Mouse (Mus musculus): ENCODE measurements around the gene Rplp0.

Gene Rplp0

DNA sequence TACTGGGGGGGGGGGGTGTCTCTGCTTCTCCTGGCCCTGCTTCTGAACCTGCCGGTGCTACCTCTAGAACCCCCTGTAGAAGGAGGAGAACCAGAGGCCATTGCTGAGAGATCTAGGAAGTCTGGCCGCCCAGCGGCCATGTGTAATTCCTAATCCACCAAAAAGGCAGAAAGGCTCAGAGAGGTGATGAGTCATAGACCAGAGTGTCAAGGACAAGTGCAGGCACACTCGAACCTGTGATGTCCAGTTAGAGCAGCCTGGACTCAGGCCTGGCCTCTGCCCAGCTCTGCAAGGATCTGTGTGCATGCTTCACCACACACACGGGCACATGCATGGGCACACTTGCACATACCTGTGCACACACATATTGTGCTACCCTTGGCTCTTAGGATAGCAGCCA is 31.1 kb upstream of the Rplp0 start:
- no peak for DNase-seq

DNA sequence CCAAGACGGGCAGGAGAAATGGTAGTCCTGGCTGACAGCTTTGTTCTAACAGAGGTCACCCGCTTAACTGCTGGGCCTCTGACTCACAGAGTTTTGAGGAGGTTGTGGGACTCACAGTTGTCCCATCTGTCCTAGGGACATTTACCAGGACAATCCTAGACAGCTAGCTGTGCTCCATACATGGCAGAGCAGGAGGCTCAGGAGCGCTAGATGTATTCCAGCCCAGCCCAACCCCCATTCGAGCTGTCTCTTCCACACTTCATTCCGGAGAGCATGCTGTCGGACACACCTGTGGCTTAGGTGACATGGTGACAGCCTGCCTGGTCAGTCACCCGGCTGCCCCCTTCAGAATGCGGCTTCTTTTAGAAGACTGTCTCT is 29.9 kb upstream of the Rplp0 start:
- no peak for DNase-seq

DNA sequence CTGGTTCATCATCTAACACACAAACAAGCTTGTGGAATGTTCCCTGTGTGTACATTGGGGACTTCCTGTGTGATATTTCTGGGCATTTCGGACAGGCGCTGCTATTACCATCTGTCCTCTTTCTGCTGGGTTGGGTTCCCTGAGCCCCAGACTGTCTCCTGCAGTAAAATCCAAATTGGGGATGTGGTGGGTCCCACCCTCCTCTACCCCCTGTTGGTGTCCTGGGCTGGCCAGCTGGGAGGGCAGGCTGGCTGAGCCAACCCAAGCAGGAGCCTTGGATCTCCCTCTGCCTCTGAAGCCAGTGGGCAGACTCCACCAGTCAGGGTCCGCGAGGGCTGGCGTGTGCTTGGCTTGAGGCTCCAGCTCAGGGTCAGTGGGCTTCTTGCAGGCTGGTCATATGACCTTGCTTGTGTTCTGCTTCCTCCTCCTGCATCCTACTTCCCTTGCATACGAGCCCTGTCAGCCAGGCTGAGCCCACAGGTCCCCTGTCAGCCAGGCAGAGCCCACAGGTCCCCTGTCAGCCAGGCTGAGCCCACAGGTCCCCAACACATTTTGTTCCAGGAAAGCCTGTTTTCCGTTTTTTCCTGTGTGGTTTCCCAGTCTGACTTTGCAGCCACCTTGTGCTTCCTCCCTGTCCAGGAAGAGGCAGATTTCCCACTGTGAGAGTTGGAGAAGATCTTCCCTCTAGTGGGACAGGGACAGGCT is 29.4 kb upstream of the Rplp0 start:
- no peak for DNase-seq

DNA sequence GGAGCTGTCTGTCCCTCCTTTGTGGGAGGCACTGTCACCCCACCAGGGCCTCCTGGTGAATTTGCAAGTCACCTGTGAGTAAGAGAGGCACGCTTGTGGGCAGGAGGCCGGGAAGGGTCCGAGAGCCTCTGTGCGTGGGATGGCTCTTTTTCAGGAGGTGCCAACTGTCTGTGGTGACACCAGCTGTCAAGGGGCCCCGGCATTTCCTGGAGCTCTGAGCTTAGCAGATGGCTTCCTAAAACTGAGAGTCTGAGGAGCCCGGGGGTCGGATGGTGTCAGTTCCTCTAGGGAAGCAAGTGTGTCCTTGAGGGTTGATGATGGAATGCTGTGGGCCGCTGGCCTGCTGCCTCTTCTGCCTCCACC is 28.8 kb upstream of the Rplp0 start:
- no peak for DNase-seq

DNA sequence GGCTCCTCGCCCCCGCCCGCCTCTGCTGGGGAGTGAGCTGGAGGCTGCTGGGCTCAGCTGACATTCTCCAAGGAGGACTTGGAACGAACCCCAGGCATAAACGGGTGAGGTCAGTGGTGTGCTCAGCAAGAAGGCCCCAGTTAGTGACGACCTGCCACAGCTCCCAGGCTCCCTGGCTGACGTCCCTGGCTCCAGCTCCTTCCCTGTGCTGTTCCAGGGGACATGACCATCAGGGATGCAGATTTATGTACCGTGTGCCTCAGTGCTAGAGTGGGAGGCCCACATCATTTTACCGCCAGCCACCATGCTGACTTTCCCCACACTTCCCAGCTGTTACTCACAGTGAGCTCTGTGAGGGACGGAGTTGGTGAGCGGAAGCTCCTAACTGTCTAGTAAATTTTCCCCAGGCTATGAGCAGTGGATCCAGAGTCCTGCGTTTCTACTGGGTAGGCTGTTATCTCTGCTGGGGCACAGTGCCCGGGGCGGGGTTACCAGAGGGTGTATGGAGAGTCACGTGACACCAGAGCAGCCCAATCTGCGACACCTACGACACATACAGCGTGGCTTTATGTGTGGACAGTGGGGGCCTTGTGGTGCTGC is 27.5 kb upstream of the Rplp0 start:
- DNase-seq, result peak; percentile 90

DNA sequence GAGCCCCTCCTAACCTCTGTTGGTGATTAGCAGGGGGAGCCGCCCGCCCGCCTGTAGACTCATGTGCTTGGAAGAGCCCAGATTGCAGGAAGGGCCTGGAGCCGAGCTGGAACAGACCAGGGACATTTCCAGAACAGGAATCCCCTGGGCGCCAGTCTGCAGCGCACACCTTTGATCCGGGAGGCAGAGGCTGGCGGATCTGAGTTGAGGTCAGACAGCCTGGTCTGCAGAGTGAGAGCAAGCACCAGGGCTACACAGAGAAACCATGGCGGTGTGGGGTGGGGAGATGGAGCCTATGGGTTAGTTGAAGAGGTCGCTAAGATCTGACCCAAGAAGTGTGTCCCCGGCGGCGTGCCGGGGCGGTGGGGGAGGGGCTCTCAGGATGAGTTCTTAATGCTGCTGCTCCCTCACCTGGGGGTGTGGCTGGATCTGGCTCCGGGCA is 25.0 kb upstream of the Rplp0 start:
- DNase-seq, result no peak

DNA sequence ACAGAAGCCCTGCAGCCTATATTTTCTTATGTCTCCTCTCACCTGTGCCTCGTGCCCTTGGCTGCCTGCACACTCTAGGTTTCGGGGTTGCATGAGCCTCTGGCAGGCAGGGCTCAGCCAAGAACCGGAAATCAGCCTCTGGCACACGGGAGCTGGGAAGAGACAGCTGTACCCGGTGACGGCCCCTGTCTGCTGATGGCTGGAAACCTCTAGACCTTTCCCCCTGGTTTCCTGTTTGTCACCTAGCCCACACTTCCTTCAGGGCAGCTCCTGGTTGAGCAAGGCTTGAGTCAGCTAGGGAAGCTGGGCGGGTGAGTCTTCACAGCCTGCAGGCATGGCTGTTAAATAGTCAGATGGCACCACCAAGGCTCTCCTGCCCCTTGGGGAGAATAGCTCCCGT is 24.4 kb upstream of the Rplp0 start:
- DNase-seq, result no peak

DNA sequence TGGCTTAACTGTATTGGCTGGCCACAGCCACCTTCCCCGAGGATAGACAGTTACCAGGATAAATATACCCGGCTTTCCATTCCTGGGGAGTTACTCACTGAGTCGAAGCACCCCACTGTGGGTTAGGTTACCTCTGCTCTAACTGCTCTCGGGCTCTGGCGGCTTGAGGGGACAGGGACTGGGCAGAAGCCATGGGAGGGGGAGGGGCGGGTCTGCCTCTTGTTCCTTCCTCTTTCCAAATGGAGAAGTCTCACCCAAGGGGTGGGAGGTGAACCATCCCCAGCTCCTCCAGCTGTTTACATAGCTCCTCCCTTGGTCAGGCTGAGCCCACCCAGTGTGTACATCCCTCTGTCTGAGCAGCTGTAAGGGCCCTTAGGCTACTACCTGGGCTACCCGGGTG is 23.6 kb upstream of the Rplp0 start:
- DNase-seq, result peak; percentile 59

DNA sequence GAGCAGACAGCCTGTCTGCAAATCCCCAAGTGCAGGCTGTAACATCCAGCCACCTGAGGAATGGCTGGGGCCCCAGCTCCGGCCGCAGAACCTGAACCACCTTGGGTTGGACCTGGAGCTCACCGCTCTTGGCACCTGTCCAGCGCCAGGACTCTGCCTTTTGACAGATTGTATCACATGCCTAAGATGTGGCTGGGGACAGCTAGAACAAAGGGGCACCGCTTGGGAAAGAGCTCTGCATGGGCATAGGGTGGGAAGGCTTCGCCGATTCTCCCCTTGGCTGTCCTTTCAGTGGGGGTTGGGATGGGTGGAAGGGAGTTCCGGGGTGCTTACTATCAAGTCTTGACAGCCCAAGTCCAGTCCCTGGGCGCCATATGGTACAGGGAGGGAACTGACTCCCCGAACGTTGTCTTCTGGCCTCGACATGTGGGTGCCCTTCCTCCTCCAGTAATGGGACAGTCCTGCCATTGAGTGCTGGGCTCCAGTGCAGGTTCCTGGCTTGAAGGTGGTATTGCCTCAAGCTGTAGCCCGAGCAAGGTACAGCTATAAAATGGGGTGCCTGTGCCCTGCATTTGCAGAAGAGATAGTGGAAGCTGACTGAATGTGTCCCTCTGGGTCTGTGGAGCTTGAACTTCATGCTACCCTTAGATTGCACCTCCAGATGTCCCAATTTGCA is 21.1 kb upstream of the Rplp0 start:
- DNase-seq, result no peak

DNA sequence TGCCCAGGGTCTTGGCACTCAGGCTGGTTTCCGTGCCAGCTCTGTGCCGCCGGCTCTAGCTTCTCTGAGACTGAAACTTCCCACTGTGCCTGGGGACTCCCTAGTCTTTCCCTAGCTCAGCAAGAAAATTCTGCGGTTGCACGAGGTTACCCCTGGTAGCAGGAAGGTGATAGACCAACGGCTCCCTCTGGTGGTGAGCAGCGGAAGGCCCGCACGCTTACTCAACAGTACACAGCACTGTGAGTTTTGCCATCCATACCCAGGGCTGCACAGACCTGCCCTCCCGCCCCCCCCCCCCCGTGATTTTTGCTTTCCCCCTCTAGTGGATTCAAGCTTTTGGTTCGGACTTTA is 20.6 kb upstream of the Rplp0 start:
- peak; percentile 89 for DNase-seq

DNA sequence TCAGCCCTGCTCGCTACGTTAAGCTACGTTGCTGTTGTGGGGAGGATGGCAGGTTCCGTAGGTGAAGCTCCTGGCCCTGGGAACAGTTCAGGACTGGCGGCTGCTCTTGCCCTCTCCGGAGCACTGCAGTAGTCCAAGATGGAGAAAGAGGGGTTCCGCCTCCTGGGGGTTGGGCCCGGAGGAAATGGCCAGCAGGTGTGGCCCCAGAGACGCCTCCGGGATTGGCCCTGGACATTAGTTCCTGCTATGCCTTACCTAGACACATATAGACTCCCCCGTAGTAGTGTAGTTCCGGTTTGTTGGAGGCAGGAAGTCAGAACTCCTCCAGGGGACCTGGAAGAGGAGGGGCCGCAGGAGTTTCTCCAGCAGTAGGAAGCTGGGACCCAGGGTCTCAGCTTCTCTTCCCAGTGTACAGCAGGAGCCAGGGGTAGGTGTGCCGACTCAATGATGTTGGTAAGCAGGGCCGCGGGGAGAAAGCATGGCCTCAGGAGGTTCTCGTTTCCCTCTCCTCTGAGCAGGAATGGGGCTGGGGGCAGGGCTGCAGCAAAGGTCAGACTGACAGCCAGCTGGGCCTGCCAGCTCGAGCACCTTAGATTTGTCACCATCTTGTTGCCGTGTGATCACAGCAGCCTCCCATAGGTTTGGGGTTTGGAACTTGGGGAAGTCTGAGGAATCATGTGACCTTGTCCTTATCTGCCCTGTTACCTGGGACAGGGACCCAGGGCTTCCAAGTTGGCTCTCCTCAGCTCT is 16.5 kb upstream of the Rplp0 start:
- DNase-seq, result no peak

DNA sequence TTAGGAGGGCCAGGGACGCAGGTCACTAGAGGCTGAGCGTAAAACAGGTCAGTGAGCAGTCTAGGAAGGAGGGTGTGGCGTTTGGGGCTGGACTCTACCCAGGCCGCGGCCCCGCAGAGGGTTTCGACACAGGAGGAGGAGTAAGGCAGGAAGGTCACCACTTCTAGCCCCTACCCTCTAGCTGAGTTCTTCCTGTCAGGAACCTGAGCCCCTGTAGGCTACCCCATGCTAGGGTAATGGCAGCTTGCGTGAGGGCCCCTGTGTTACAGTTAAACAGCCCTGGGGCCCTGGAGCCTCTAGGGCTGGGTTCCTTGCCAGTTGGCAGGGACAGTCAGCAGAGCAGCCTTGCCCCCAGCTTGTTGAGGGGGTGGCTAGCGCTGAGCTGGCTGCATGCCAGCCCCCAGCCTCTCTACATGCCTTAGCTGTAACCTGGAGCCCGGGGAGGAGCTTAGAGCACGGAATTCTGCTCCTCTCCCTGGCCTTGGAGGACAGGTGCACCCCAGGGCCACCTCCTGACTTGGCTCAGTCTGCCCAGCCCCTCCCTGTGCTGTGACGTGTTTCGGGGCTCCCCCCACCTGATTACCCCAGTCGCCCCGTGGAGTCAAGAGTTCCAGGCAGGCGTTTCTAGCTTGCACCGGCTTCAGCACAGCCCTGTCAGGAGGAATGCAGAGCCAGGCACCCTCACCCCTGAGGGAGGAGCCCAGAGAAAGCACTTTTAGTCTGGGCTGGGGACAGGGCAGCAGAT is 15.6 kb upstream of the Rplp0 start:
- DNase-seq, result peak; percentile 67

DNA sequence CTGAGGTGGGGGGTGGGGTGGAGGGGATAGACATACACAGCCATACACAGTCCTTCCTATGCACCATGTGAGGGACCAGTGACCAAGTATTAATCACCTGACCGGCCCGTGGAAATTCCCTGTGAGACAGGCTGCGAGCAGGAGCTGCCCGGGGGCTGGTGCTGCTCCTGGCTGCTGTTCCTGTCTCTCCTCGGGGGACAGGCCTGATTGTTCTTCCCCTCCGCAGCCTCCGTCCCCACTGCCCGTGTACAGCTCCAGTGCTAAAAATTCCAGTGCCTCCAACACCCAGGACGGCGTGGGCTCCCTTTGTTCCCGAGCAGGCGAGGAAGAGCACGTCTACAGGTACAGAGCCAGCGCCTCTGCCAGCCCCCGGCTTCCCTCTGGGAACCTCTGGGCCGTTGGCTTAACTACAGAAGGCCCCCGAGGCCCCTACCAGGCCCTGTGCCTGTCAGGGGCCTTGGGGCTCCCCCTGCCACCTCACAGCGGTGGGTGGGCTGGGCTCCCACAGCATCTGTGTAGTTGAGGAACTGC is 14.5 kb upstream of the Rplp0 start:
- no peak for DNase-seq

DNA sequence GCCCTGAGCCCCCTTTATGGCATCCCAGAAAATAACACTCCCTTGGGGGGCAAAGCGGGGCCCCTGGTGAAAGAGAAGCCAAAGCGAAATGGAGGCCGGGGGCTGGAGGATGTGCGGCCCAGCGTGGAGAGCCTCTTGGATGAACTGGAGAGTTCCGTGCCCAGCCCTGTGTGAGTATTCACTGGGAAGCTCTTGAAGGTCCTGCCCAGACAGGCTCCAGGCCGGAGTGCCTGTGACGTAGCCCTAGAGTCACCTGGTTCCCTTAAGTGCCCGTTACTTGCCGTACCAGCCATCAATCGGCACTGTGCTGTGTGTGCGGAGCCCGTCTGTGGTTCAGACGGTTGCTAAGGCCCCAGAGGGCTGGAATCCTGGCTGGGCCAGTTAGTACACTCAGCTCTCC is 13.6 kb upstream of the Rplp0 start:
- no peak for DNase-seq

DNA sequence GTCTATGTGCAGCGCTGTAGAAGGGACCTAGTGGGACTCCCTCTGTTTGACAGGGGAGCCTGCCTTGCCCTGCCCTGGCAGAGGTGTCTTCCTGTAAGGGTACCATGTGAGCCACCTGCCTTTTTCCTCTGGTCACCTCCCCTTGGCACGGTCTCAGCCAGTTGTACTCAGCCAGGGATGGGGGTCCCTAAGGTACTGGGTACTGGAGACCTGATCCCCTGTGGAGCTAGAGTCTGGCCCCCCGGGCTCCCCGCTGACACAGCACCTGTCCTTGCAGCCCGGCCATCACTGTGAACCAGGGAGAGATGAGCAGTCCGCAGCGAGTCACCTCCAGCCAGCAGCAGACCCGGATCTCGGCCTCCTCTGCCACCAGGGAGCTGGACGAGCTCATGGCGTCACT is 12.7 kb upstream of the Rplp0 start:
- no peak for DNase-seq

DNA sequence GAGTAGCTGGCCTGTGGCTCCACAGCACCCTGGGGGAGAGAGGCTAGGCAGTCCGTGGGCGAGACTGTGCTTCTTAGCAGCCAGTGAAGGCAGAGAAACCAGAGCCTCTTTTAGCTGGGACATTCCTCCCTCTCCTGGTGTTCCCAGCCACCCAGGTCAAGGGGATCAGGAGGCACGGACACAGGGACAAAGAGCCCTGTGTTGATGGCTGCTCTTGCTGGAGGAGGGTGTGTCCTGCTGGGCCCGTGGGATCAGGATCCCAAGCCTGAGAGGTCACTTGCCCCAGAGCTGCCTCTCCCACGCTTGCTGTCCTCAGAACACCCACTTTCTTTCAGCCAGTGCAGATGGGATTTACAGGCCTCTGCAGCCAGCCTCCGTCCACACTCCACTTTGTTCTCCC is 12.3 kb upstream of the Rplp0 start:
- DNase-seq, result no peak

DNA sequence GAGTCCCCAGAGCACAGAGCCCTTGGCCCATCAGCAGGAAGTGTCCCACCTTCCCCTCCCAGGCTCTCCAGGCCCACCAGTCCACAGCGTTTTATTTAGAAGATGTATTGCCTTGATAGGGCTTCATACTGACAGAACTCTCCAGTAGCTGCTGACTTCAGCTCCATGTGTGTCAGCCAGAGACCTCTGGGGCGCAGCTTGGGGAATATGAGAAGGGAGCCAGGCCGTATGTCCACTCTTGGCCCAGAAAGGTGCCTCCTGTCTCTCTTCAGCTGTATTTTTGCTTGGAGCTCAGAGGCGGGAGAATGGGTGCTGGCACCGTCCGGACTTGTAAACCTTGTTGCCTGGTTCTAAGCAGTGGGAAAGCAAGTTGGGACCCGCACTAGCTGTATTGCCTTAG is 11.8 kb upstream of the Rplp0 start:
- no peak for DNase-seq

DNA sequence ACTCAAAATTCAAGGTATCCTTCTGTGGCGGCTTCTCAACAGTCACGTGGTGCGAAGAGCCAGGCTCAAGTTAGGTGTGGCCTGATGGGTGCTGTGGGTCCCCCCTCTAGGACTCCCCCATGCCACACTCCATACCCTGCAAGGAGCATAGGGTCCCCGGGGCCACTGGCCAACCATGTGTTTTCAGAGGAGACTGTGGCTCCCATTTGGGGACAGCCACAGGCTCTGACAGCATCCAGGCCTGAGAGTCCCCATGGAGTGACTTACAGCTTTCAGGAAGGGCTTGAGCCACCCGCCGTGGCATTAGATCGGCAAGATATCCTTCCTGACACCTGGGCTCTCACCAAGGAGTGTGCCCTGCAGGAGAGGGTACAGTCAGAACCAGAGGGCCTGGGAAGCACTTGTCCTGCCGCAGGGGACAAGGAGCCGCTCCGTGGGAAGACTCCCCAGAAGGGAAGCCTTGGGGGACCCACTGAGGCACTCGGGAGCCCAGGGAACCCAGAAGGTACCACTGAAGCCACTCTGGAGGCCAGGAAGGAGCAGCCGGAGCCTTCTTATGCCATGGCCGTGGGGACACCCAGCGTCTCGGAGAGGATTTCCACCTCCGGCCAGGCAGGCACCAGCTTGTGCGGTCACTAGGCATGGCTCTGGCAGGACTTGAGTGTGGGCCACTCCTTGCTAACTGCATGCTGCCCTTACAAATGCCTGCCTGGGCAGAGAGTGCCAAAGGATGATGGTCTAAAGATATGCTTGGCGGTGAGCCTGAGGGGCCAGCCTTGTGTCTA is 10.6 kb upstream of the Rplp0 start:
- no peak for DNase-seq

DNA sequence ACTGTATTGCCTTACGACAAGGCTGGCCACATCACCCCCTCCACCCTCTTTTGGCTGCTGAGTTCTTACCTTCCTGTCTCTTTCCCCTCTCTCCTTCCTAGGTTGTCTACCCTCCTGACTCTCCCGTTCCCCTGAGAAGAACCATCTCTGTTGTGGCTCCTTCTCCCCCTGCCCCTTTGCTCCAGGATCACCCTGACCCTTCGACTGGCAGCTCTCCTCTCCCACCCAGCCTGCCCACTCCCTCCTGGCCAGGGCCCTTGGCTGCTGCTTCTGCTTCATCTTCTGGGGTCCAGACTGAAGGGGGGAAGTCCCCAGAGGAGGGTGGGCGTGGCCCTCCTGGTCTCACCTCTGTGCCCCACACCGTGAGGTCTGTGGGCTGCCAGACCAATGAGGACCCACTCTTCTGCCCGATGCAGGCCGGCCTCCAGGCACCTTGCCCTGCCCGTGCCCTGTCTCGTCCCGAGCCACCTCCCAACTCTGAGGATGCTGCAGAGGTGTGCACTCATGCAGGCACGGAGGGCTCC is 8.7 kb upstream of the Rplp0 start:
- DNase-seq, result no peak

DNA sequence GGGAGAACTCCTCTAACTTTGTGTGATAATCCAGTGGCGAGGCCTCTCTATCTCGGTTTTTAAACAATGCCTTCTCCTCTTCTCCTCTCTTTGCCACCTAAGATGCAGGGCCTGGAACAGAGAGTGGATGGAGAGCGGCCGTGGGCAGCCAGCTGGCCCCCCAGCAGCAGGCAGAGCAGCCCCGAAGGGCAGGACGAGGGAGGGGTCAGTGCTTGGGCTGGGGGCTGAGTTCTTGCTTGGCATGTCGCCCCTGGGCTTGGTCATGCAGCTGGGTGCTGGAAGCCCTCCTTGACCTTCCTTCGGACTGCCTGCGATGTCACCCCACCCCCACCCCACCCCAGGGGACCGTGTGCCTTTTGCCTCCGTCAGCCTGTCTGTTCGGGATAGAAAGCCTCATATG is 7.9 kb upstream of the Rplp0 start:
- no peak for DNase-seq

DNA sequence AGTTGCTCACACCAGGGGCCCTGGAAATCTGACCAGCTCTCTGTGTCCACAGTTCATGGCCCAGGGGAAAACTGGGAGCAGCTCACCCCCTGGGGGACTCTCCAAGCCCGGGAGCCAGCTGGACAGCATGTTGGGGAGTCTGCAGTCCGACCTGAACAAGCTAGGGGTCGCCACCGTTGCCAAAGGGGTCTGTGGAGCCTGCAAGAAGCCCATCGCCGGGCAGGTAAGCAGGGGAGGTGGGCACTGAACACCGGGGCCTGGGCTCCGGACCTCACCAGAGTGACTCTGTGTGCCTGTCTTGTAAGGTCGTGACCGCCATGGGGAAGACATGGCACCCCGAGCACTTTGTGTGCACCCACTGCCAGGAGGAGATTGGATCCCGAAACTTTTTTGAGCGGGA is 7.5 kb upstream of the Rplp0 start:
- no peak for DNase-seq

All from liver (tissue).